Mouse (Mus musculus) liver, adult 2 months (tissue): Measurements from ENCODE around the gene Otof.

ENCODE experiments used
- CTCF ChIP-seq: fragments of 200-500 bp; IDR thresholded peaks from 2 replicates; pipeline ENCODE4 v1.5.1; 2011; ENCODE audit warnings: low read depth, low read length, control low read depth
- POLR2A ChIP-seq: fragments of 200-500 bp; IDR thresholded peaks from 2 replicates; pipeline ENCODE4 v1.6.1; 2011; ENCODE audit warnings: low read length, control low read depth; ENCODE audit not compliant: insufficient read depth; ENCODE audit errors: extremely low read depth

- no peak for TF ChIP-seq CTCF
- no peak for TF ChIP-seq POLR2A
These were observed 45.9 kb downstream of the Otof start for GRCm38 (mm10) chr5:30415876-30416275.
